8 mouse cellular contexts compared by ENCODE assay signal in the genomic region with DNA sequence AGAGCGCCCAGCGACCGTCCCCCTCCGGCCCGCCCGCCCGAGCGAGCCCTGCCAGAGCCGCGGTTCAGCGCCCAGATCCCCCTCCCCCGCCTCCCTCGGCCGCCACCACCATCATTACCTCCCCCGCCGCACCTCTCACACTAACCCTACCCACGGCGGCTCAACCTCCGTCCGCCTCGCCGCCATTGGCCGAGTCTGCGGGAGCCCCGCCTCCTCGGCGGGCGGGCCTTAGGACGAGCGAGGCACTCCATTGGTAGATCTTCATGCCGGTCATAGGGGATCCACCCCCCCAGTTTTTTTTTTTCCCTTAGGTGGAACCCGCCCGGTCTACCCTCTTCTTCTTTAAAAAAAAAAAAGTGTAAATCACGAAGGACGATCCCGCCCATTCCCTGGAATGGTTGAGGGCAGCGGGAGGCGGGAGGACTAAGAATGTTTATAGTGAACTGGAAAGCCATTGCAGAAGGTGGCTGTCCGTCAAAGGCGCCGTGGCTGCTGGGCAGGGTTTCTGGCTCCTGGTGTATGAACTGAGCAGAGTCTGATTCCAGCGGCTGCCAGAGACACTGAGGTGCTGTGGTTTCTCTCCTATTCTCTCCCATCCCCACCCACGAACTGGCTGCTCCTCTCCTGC. TPM values are rescaled to one million over a fixed set of nuclear protein-coding genes. Genes with fewer than 3 reads are reported as not detected.
A peak's percentile ranks its signal among the peaks of the same experiment; 100 is the strongest.
DNase-seq lines count a peak whose midpoint lies in the region; ATAC-seq and TF ChIP-seq lines count a peak whose summit lies in the region.

No protein-coding gene starts in this region.

- intact Hi-C loops in heart, adult 2 months (cut with DNase I) = loop anchor here (2.0 to 5.0 kb wide), 4 partner anchors 45 to 690 kb away; a partner anchor contains a TSS

- peak; percentile 97 for DNase-seq in 3134 (ENCODE audit: extremely low read depth, insufficient read length, low spot score)
- DNase-seq in adrenal gland, postnatal 4 days (ENCODE audit: low spot score in 2 of 2) = peak; percentile 84 to 95
- DNase-seq in embryonic facial prominence, embryonic 14.5 days (ENCODE audit: low spot score) = peak; percentile 99
- peak; percentile 98 to 99 for DNase-seq in heart, adult 2 months
- DNase-seq in kidney, adult 8-10 months = peak; percentile 97 to 98
- DNase-seq in spleen, postnatal 10 days (ENCODE audit: low spot score in 2 of 2) = peak; percentile 90 to 91

- H3K9me3 ChIP-seq in embryonic facial prominence, embryonic 14.5 days (ENCODE audit: control insufficient read depth, low read length) = no peaks in the 10 kb centered on the region
- no peaks in the 10 kb centered on the region for H3K9me3 ChIP-seq in limb, embryonic 13.5 days
- H3K9me3 ChIP-seq in midbrain, embryonic 16.5 days (replicated peaks; ENCODE audit: control insufficient read depth, low read length, poor library complexity, severe bottlenecking) = no peaks in the 10 kb centered on the region

- no peaks in the 10 kb centered on the region; the same call in 1 of the 2 replicates for H3K79me2 ChIP-seq in heart, adult 2 months (replicated peaks; ENCODE audit: control insufficient read depth, insufficient read depth, low read length)

- peak overlapping the region; percentile 70 for H3K4me2 ChIP-seq in embryonic facial prominence, embryonic 14.5 days (ENCODE audit: low read depth, low read length)
- H3K4me2 ChIP-seq in limb, embryonic 13.5 days (replicated peaks) = peak overlapping the region; percentile 78
- peak overlapping the region; percentile 60 for H3K4me2 ChIP-seq in midbrain, embryonic 16.5 days (ENCODE audit: low read length)

- H3K27ac ChIP-seq in embryonic facial prominence, embryonic 14.5 days (replicated peaks; ENCODE audit: low read depth, low read length) = peak overlapping the region; percentile 92
- H3K27ac ChIP-seq in heart, adult 2 months = peak overlapping the region; percentile 87
- peak overlapping the region; percentile 89 for H3K27ac ChIP-seq in limb, embryonic 13.5 days
- H3K27ac ChIP-seq in midbrain, embryonic 16.5 days (ENCODE audit: low read length) = peak overlapping the region; percentile 95

- peaks cover 8% of the 10 kb centered on the region for H3K36me3 ChIP-seq in embryonic facial prominence, embryonic 14.5 days (ENCODE audit: control insufficient read depth, insufficient read depth, low read length)
- peaks cover 6% of the 10 kb centered on the region for H3K36me3 ChIP-seq in heart, adult 2 months (ENCODE audit: control insufficient read depth, insufficient read depth, low read length)
- peaks cover 15% of the 10 kb centered on the region for H3K36me3 ChIP-seq in limb, embryonic 13.5 days
- 0 out of 2 replicates have a peak, but pooled peaks cover 4% of the 10 kb centered on the region for H3K36me3 ChIP-seq in midbrain, embryonic 16.5 days (ENCODE audit: control insufficient read depth, insufficient read depth, low read length)

- H3K9ac ChIP-seq in embryonic facial prominence, embryonic 14.5 days (ENCODE audit: low read depth, low read length) = peak overlapping the region; percentile 86
- peak overlapping the region; percentile 90 for H3K9ac ChIP-seq in heart, adult 2 months (ENCODE audit: low read depth, low read length)
- H3K9ac ChIP-seq in limb, embryonic 13.5 days = peak overlapping the region; percentile 87
- peak overlapping the region; percentile 96 for H3K9ac ChIP-seq in midbrain, embryonic 16.5 days (ENCODE audit: low read depth, low read length)

- TF ChIP-seq POLR2A in heart, adult 2 months (IDR thresholded peaks at IDR 0.05; ENCODE audit: insufficient read depth, low read depth, low read length) = peak; percentile 85

- peak overlapping the region; percentile 82 for H3K4me3 ChIP-seq in embryonic facial prominence, embryonic 14.5 days (ENCODE audit: low read depth, low read length)
- peak overlapping the region; percentile 90 for H3K4me3 ChIP-seq in heart, adult 2 months
- H3K4me3 ChIP-seq in limb, embryonic 13.5 days = peak overlapping the region; percentile 72
- peak overlapping the region; percentile 84 for H3K4me3 ChIP-seq in midbrain, embryonic 16.5 days (ENCODE audit: low read depth, low read length)

- ATAC-seq in embryonic facial prominence, embryonic 14.5 days (ENCODE audit: low read depth) = peak; percentile 100
- ATAC-seq in limb, embryonic 13.5 days (ENCODE audit: low FRiP score, low read depth) = peak; percentile 100
- peak; percentile 100 for ATAC-seq in midbrain, embryonic 16.5 days

- no peaks in the 10 kb centered on the region for H3K27me3 ChIP-seq in embryonic facial prominence, embryonic 14.5 days (replicated peaks; ENCODE audit: control insufficient read depth, insufficient read depth, low read length)
- no peaks in the 10 kb centered on the region for H3K27me3 ChIP-seq in heart, adult 2 months (ENCODE audit: control insufficient read depth, insufficient read depth, low read length)
- H3K27me3 ChIP-seq in limb, embryonic 13.5 days = no peaks in the 10 kb centered on the region
- no peaks in the 10 kb centered on the region for H3K27me3 ChIP-seq in midbrain, embryonic 16.5 days (ENCODE audit: control insufficient read depth, insufficient read depth, low read depth, low read length)

- WGBS in embryonic facial prominence, embryonic 14.5 days = 0% methylated on average over 25 of the region's 43 CpGs
- 1% methylated on average over 39 of the region's 43 CpGs for WGBS in heart, adult 2 months
- under 1% methylated on average over 30 of the region's 43 CpGs for WGBS in limb, embryonic 13.5 days
- 0% methylated on average over 34 of the region's 43 CpGs for WGBS in midbrain, embryonic 16.5 days

- no peak for TF ChIP-seq EP300 in heart, adult 2 months (IDR thresholded peaks at IDR 0.05; ENCODE audit: insufficient read depth, low read depth, low read length)

- TF ChIP-seq CTCF in heart, adult 2 months (IDR thresholded peaks at IDR 0.05) = no peak

- H3K4me1 ChIP-seq in embryonic facial prominence, embryonic 14.5 days (ENCODE audit: control insufficient read depth, insufficient read depth, low read length) = peaks cover 6% of the 10 kb centered on the region
- H3K4me1 ChIP-seq in heart, adult 2 months (ENCODE audit: control insufficient read depth, insufficient read depth, low read length) = peaks cover 9% of the 10 kb centered on the region
- H3K4me1 ChIP-seq in limb, embryonic 13.5 days = peaks cover 28% of the 10 kb centered on the region
- H3K4me1 ChIP-seq in midbrain, embryonic 16.5 days (ENCODE audit: control insufficient read depth, insufficient read depth, low read length) = peaks cover 35% of the 10 kb centered on the region

RNA-seq across cellular contexts. Expression of a gene that starts 55.1 kb away (rescaled TPM):
- total RNA-seq in adrenal gland, postnatal 4 days (2021) = 10 to 100 TPM; 33.8 to 34.0 TPM
- 12.5 and 13.1 TPM in 2 replicates for polyA plus RNA-seq in embryonic facial prominence, embryonic 14.5 days (2014; fragmentation: Nextera tagmentation; extraction: Ambion mirVana)
- 100 to 1,000 TPM; 111 to 133 TPM for total RNA-seq in heart, adult 2 months (2021)
- 21.3 and 49.2 TPM in 2 replicates for polyA plus RNA-seq in heart, adult 2 months (2012; rRNA removed)
- 13.6 and 14.8 TPM in 2 replicates for polyA plus RNA-seq in limb, embryonic 13.5 days (2015; fragmentation: Nextera tagmentation; extraction: Ambion mirVana)
- polyA plus RNA-seq in midbrain, embryonic 16.5 days (2015; fragmentation: Nextera tagmentation; extraction: Ambion mirVana) = 23.3 and 25.9 TPM in 2 replicates

Comparison
In these comparisons a context has a peak if more than half of its experiments do, and no peak if none do; other contexts are left out.
1. Peak in every context shown above with its lines: DNase-seq, ATAC-seq, H3K4me3 ChIP-seq and H3K27ac ChIP-seq.